Mouse (Mus musculus): ENCODE measurements around the gene Kcnj5. TPM values are rescaled to one million over a fixed set of nuclear protein-coding genes. Genes with fewer than 3 reads are reported as not detected.

Gene Kcnj5
- 0.22 and 0.29 TPM in 2 replicates for polyA plus RNA-seq (2016; fragmentation: Nextera tagmentation; extraction: Ambion mirVana)

GRCm38 (mm10) chr9:32344051-32344450, at the start of gene Kcnj5:
Gene Kcnj5 (minus strand): TSS chr9:32344350.
- peak; percentile 35; the same call in 1 of the 2 replicates for ATAC-seq (ENCODE audit: low FRiP score, low read depth)
- WGBS: 0% methylated on average over 19 of the region's 20 CpGs
- Histone ChIP-seq H3K4me2 (replicated peaks) (peak within 1 kb of the TSS; percentile 65), H3K27me3 (peaks cover 63% of the 10 kb centered on the region), H3K9me3 (no peaks in the 10 kb centered on the region), H3K36me3 (no peaks in the 10 kb centered on the region), H3K9ac (replicated peaks) (peak within 1 kb of the TSS; percentile 41), H3K4me1 (peaks cover 14% of the 10 kb centered on the region; the same call in 1 of the 2 replicates), H3K4me3 (peak within 1 kb of the TSS; percentile 37), H3K27ac (replicated peaks) (no peak within 1 kb of the TSS)

DNA sequence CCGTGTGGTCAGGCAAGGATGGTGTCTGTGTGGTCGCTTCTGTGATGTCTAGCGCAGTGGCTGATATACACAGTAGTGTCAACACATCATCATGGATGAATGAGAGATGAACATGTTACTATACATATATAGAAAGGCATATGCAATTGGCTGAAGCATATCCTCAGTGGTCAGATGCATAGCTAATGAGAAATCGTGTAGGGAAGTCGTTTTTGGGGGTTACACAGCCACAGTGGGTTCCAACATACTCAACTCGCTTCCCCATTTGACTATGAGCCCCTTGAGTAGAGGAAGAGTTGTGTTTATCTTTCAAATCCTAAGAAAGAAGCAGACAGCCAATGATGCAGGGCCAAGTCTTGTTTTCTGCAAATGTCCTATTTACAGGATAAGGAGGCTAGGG, 48.6 kb upstream of the Kcnj5 start:
- 83% methylated on average over 6 of the region's 6 CpGs for WGBS
- H3K4me1 ChIP-seq: no peaks in the 10 kb centered on the region
- no peak overlapping the region for H3K27ac ChIP-seq (replicated peaks)
- no peak for ATAC-seq (ENCODE audit: low FRiP score, low read depth)
- no peak overlapping the region for H3K9ac ChIP-seq (replicated peaks)
- H3K4me3 ChIP-seq: no peak overlapping the region
- H3K36me3 ChIP-seq: no peaks in the 10 kb centered on the region
- H3K27me3 ChIP-seq: 0 out of 2 replicates have a peak, but pooled peaks cover under 1% of the 10 kb centered on the region
- no peaks in the 10 kb centered on the region for H3K9me3 ChIP-seq
- H3K4me2 ChIP-seq (replicated peaks): no peak overlapping the region

- no peaks in the 10 kb centered on the region for H3K4me1 ChIP-seq
- no peak for ATAC-seq (ENCODE audit: low FRiP score, low read depth)
- WGBS: 90% methylated on average over 9 of the region's 9 CpGs
- no peak overlapping the region for H3K4me2 ChIP-seq (replicated peaks)
- 0 out of 2 replicates have a peak, but pooled peaks cover 4% of the 10 kb centered on the region for H3K27me3 ChIP-seq
- H3K9ac ChIP-seq (replicated peaks): no peak overlapping the region
- no peak overlapping the region for H3K27ac ChIP-seq (replicated peaks)
- H3K36me3 ChIP-seq: no peaks in the 10 kb centered on the region
- no peak overlapping the region for H3K4me3 ChIP-seq
- no peaks in the 10 kb centered on the region for H3K9me3 ChIP-seq
Measured at GRCm38 (mm10) chr9:32391701-32392100, 47.6 kb upstream of the Kcnj5 start.

DNA sequence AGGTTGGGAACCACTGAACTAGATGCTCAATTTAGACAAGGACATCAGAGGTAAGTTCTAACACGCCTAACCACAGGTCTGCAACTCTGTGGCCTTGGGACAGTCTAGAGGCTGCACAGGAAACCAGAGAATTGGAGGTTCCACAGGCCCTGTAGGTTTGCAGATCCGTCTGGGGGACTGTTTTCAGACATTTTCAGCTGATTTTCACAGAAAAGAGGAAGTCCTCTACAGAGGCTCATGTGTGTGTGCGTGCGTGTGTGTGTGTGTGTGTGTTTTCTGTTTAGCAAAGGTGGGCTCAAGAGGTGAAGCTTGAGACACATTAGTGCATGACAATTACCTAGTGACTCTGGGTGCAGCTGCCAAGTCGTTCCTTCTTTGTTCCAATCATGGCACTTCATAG, 46.9 kb upstream of the Kcnj5 start:
- no peak overlapping the region for H3K4me2 ChIP-seq (replicated peaks)
- H3K9me3 ChIP-seq: no peaks in the 10 kb centered on the region
- no peak overlapping the region for H3K4me3 ChIP-seq
- no peak for ATAC-seq (ENCODE audit: low FRiP score, low read depth)
- H3K9ac ChIP-seq (replicated peaks): no peak overlapping the region
- H3K36me3 ChIP-seq: no peaks in the 10 kb centered on the region
- 73% methylated on average over 5 of the region's 5 CpGs for WGBS
- no peak overlapping the region for H3K27ac ChIP-seq (replicated peaks)
- no peaks in the 10 kb centered on the region for H3K4me1 ChIP-seq
- H3K27me3 ChIP-seq: 0 out of 2 replicates have a peak, but pooled peaks cover 4% of the 10 kb centered on the region

- no peak for ATAC-seq (ENCODE audit: low FRiP score, low read depth)
- Histone ChIP-seq H3K36me3 (no peaks in the 10 kb centered on the region), H3K9me3 (no peaks in the 10 kb centered on the region), H3K4me2 (replicated peaks) (no peak overlapping the region), H3K4me3 (no peak overlapping the region), H3K9ac (replicated peaks) (no peak overlapping the region), H3K4me1 (no peaks in the 10 kb centered on the region), H3K27me3 (0 out of 2 replicates have a peak, but pooled peaks cover 4% of the 10 kb centered on the region), H3K27ac (replicated peaks) (no peak overlapping the region)
- WGBS: 88% methylated on average over 1 of the region's 1 CpGs
Measured at GRCm38 (mm10) chr9:32388120-32388519, 44.0 kb upstream of the Kcnj5 start.

- ATAC-seq (ENCODE audit: low FRiP score, low read depth): no peak
- no peaks in the 10 kb centered on the region for H3K36me3 ChIP-seq
- no peaks in the 10 kb centered on the region for H3K9me3 ChIP-seq
- no peak overlapping the region for H3K4me2 ChIP-seq (replicated peaks)
- WGBS: 82% methylated on average over 4 of the region's 4 CpGs
- H3K27ac ChIP-seq (replicated peaks): no peak overlapping the region
- H3K9ac ChIP-seq (replicated peaks): no peak overlapping the region
- no peaks in the 10 kb centered on the region for H3K4me1 ChIP-seq
- H3K27me3 ChIP-seq: 0 out of 2 replicates have a peak, but pooled peaks cover 4% of the 10 kb centered on the region
- no peak overlapping the region for H3K4me3 ChIP-seq
Measured at GRCm38 (mm10) chr9:32384906-32385305, 40.8 kb upstream of the Kcnj5 start.

DNA sequence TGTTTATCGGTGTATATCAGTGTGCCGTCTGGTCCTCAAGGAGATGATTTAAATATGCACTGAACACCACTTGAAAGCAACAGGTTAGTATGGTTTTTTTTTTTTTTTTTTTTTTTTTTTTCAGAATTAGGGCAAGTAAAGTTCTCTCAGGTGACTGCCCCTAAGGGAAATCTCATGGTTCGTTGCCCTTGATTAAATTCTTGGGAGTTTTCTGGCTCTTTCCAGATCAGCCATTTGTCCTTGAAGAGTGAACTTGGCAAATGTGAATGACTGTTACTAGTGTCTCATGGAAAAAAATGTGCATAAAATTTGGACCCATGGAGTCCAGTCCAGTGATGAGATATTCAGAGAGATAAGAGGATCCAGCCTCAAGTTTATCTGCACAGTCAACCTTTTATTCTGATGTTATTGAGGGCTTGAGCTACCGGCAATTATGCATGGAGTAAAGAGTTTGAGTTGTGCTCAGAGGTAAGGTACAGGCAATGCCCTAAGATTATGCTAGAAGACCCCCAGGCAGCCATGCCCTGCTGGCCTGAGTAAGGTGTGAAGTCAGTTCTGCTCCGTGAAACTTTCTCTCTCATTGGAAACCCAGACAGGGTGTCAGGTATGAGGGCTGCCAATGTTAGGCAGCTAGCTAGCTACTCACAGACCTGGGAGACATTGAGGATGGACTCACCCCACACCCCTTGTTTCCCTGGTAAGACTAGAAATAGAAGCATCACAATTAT, 32.9 kb upstream of the Kcnj5 start:
- 87% methylated on average over 5 of the region's 5 CpGs for WGBS

GRCm38 (mm10) chr9:32376031-32376430, 31.9 kb upstream of the Kcnj5 start:
- WGBS: 87% methylated on average over 7 of the region's 7 CpGs
- no peak overlapping the region for H3K4me2 ChIP-seq (replicated peaks)
- no peaks in the 10 kb centered on the region for H3K4me1 ChIP-seq
- no peak for ATAC-seq (ENCODE audit: low FRiP score, low read depth)
- no peak overlapping the region for H3K27ac ChIP-seq (replicated peaks)
- H3K36me3 ChIP-seq: no peaks in the 10 kb centered on the region
- no peaks in the 10 kb centered on the region for H3K27me3 ChIP-seq
- H3K9me3 ChIP-seq: no peaks in the 10 kb centered on the region
- no peak overlapping the region for H3K4me3 ChIP-seq
- H3K9ac ChIP-seq (replicated peaks): no peak overlapping the region

More for the DNA sequence above, 32.9 kb upstream of the Kcnj5 start:
- Histone ChIP-seq H3K27ac (replicated peaks) (no peak overlapping the region), H3K9me3 (no peaks in the 10 kb centered on the region), H3K36me3 (no peaks in the 10 kb centered on the region), H3K27me3 (no peaks in the 10 kb centered on the region), H3K4me2 (replicated peaks) (no peak overlapping the region), H3K4me3 (no peak overlapping the region), H3K4me1 (no peaks in the 10 kb centered on the region), H3K9ac (replicated peaks) (no peak overlapping the region)
- no peak for ATAC-seq (ENCODE audit: low FRiP score, low read depth)

GRCm38 (mm10) chr9:32373656-32374055, 29.5 kb upstream of the Kcnj5 start:
- peaks cover 10% of the 10 kb centered on the region; the same call in 1 of the 2 replicates for H3K4me1 ChIP-seq
- WGBS: 92% methylated on average over 6 of the region's 6 CpGs
- no peak for ATAC-seq (ENCODE audit: low FRiP score, low read depth)
- H3K27ac ChIP-seq (replicated peaks): no peak overlapping the region
- no peaks in the 10 kb centered on the region for H3K36me3 ChIP-seq
- no peak overlapping the region for H3K4me2 ChIP-seq (replicated peaks)
- no peaks in the 10 kb centered on the region for H3K27me3 ChIP-seq
- no peak overlapping the region for H3K9ac ChIP-seq (replicated peaks)
- H3K9me3 ChIP-seq: no peaks in the 10 kb centered on the region
- no peak overlapping the region for H3K4me3 ChIP-seq

DNA sequence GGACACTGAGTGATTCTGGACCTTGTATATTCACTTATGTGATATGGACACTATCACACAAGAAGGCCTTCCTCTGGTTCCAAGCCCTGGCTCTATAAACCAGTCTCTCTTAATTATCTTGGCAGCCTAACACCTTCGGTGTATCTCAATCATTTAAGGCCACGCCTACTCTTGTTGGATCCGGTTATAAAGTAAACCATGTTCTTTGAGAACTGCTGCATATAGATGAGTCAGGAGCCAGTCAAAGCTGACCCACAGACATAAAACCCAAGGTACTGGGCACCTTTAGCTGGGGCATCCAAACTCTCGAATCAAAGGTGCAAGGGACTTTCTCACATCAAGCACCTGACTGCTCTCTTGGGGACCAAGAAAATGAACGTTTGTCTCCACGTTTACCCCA, 28.1 kb upstream of the Kcnj5 start, which contains the start of gene Kcnj1:
TSS of gene Kcnj1 (plus strand) at position 292 of the 400 bp plus-strand sequence.
- H3K4me1 ChIP-seq: peaks cover 11% of the 10 kb centered on the region; the same call in 1 of the 2 replicates
- H3K27ac ChIP-seq (replicated peaks): no peak within 1 kb of the TSS
- no peaks in the 10 kb centered on the region for H3K9me3 ChIP-seq
- H3K4me3 ChIP-seq: no peak within 1 kb of the TSS
- 92% methylated on average over 6 of the region's 6 CpGs for WGBS
- no peak within 1 kb of the TSS for H3K9ac ChIP-seq (replicated peaks)
- no peaks in the 10 kb centered on the region for H3K36me3 ChIP-seq
- H3K4me2 ChIP-seq (replicated peaks): no peak within 1 kb of the TSS
- no peaks in the 10 kb centered on the region for H3K27me3 ChIP-seq
- no peak for ATAC-seq (ENCODE audit: low FRiP score, low read depth)

DNA sequence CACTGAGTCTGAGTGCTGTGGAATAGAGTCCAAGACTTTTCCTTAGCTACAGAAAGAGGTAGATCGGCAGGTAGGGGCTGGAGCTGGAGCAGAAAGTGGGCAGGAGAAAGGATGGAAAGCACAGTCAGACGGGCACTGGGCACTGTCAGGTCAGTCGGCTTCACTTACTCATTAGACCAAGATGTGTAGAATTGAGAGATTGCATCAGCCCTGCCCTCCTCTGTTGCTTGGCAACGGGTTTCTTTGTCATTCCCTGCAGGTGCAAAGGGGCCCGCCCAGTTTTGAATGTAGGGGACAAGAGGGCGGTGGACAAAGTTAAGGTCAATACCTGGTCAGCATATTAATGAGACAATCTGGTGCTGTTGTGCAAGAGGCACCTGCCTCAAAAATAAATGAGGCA, 25.2 kb upstream of the Kcnj5 start:
- Histone ChIP-seq H3K27me3 (no peaks in the 10 kb centered on the region), H3K36me3 (no peaks in the 10 kb centered on the region), H3K9ac (replicated peaks) (no peak overlapping the region), H3K27ac (replicated peaks) (no peak overlapping the region), H3K4me1 (peaks cover 11% of the 10 kb centered on the region; the same call in 1 of the 2 replicates), H3K9me3 (no peaks in the 10 kb centered on the region), H3K4me2 (replicated peaks) (no peak overlapping the region), H3K4me3 (no peak overlapping the region)
- WGBS: 38% methylated on average over 6 of the region's 6 CpGs
- ATAC-seq (ENCODE audit: low FRiP score, low read depth): no peak

- WGBS: 49% methylated on average over 2 of the region's 2 CpGs
- peaks cover 11% of the 10 kb centered on the region; the same call in 1 of the 2 replicates for H3K4me1 ChIP-seq
- H3K9ac ChIP-seq (replicated peaks): no peak overlapping the region
- no peak for ATAC-seq (ENCODE audit: low FRiP score, low read depth)
- H3K27me3 ChIP-seq: no peaks in the 10 kb centered on the region
- no peaks in the 10 kb centered on the region for H3K36me3 ChIP-seq
- no peaks in the 10 kb centered on the region for H3K9me3 ChIP-seq
- no peak overlapping the region for H3K4me2 ChIP-seq (replicated peaks)
- H3K27ac ChIP-seq (replicated peaks): no peak overlapping the region
- no peak overlapping the region for H3K4me3 ChIP-seq
Measured at GRCm38 (mm10) chr9:32368812-32369211, 24.7 kb upstream of the Kcnj5 start.

All from midbrain, embryonic 12.5 days (tissue).